Mouse (Mus musculus) ZHBTc4 (cell line): ENCODE results near the gene Zbtb38.

ENCODE experiments used
- DNase-seq: peaks from one replicate; pipeline ENCODE4 v3.0.0-alpha.2; 2011; ENCODE audit warnings: low read depth, low spot score

The Zbtb38 gene

DNA sequence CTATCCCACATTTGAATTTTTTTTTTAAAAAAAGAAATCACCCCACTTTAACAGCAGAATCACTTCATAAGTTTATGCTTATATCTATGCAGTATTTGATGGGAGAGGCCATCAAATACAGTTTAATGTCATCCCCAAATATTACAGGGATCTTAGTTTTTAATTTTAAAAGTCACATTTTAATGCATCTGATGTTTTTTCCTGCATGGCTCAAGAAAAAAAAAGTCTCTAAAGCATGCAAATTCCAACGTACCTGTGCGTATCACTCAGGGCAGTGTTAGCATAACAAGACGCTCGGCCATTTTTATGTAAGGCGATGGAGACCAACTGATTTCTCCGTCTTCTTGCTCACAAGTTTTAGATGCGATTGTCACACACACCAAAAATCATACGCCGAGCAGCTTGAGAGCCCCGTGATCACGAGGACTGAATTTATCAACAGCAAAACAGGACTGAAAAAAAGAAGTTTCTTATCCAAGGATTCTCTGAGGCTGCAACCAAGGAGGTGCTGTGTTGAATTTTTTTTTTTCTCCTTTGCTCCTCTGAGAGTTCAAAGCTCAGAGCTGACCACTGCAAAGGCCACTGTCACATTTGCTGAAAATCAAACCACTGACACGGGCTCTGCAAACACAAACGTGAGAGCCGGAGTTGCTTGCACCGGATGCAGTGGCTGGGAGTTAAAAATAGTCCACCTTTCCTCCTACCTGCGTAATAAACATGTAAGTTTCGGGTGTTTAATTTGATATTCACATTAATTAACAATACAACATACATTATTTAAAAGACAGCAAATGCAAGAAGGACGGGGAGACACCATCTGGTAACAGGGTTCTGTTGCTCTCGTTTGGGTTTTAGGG is 21.4 kb downstream of the Zbtb38 start:
- DNase-seq: no peak

DNA sequence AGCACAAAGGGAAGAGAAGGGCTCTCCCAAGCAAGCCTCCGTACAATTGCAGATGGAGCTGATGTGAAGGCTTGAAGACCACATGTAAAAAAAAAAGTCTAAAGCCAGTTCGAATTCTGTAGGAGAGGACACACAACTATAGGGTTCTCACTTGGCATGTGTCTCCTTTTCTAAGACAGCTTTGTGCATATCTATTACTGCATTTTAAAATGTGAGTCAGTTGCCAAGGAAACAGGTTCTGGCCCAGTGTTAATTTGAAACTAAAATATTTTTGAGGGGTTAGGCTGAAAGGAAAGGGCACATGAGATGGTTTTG is 22.4 kb downstream of the Zbtb38 start:
- no peak for DNase-seq

DNA sequence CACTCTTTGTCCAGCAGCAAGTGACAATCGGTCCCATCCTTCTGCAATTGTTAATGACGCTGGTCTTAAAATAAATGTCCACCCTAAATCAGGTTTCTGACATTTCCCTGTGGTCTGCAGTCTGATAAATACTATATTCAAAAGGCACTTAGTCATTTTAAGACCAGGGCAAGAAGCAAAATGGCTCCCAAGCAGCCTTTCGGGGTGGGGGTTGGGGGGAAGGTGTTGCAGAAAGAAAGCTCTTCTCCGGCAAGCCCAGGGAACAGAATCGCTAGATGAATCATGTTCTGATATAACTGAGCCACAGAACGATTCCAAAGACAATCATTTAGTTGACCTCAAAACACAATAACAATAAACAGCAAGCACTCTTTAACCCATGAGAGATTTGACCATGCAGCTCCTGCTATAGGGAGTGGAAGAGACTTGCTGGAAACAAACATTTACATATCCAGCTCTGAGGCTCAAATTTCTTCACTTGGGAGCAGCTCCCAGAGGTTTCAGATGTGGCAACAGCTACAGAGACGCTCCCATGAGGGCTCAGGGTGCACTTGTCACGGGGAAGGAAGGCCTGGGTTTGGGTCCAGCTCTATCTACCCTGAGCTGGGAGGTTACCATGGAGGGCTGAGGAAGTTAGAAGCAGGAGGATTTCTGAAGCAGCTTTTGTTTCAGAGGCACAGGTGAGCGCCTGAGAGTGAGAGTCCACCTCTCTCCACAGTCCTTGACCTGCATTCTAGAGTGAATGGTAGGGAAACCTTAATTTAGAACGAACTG is 22.9 kb downstream of the Zbtb38 start:
- DNase-seq: peak; percentile 45

DNA sequence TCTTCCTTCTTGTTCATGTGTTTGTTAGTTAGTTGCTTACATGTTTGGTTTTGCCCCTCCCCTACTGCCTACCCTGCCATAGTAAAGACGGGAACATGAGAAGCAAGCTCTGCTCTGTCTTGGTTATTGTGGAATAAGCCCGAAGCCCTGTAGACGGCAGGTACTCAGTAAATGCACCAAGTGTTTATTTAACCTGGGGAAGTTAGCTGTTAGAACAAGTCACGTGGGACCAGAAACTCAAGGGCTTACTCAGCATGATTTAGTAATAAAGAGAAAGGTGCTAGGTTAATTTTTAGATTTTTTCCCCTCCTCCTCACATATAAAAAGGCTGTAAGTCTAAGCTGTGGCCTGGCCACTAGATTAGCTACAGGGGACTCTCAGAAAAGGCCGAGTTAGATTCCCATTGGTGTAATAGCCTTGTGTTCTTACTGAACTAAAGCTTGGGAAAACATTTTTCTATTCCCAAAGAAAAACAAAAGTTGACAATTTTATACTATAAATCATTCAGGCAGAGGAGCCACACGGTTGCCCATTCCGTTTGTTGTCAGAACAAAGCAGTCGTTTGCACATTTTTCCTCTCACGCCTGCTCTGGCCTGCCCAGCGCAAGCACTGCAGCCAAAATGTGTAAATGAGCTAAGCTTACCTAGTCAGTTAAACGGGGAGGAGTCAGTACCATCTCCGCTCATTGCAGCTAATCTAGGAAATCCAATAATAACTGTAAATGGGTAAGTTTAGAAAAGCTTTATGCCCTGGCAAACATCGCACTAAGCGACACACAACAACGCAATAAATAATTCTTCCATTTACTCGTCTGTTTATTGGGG is 24.1 kb downstream of the Zbtb38 start:
- DNase-seq: no peak

DNA sequence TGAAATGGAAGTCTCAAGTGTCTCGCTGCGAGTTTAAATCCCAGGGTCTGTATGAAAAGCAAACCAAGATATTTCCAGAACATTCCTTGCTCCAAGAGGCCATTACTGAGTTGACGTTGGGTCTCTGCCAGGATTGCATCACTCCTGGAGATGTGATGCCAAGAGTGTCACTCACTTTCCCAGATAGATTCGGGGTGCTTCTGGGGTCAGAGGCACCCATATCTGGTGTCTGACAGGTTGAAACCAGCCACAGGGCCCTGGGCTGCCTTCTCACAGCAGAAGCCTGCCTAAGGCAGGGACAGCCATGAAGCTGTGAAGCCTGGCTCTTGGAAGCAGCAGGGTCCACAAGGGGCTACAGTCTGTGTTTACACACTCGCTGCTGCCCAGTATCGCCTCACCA is 24.9 kb downstream of the Zbtb38 start:
- no peak for DNase-seq

DNA sequence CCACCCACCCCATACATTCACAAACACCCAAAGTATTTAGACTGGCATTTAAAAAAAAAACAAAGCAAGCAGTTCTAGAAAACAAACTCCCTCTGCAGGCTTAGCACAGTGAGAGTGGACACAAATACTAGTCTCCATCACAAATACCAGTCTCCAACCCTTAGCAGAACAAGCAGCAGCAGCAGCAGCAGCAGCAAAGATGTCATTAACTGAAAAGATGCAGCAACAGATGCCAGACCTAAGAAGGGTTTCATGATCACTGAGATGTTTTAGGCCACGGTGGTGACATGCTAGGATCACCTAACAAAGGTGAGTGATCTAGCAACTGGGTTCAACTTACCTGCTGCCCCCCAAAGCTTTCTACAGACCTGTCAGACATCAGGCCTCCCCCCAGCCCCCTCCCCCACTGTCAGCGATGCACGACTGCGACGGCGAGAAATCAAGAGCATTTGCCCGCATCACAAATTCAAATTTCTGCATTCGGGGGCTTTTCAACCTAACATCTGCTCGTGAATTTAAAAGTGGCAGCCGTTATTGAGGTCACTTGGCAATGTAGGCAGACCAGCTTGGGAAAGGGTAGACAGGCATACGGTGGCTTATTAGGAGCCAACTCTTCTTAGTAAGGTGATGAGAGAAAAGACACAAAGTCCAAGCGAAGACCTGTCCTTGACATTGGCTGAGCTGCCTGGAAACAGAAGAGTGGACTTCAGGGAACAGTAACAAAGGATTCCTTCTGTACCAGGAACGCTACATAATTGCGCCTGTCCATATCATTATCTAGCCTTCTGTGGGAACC is 26.1 kb downstream of the Zbtb38 start:
- DNase-seq: no peak

DNA sequence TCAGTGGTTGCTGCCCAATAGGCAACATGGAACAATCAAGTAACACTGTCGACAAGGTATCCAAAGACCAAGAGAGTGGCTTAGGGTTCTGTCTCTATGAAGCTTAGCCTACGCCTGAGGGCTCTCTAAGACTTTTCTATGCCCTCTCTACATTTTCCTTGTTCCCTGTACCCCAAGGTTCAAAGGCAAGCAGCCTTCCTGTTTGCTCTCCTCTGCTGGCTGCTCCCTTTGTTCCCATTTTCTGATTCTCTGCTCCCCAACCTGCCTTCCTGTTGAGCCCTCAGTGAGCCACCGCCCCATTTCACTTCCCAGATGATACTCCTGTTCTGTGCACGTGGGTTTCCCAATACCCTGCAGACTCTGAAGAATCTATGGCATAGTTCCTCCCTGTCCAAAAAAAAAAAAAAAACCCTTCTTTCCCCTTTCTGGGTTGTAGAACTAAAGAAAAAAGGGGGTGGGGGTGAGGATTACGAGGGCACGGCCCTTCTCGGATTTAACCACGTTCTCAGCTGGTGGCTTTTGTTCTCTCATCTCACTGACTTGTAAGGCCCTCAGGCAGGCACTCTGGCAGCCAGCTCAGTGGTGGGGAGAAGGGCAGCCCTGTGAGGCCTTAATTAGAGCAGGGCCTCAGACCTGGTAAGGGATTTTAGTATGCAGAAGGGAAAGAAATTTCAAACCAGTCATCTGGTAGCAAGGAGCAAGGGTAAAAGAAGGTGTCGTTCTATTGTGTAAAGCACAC is 26.9 kb downstream of the Zbtb38 start:
- DNase-seq: peak; percentile 84

DNA sequence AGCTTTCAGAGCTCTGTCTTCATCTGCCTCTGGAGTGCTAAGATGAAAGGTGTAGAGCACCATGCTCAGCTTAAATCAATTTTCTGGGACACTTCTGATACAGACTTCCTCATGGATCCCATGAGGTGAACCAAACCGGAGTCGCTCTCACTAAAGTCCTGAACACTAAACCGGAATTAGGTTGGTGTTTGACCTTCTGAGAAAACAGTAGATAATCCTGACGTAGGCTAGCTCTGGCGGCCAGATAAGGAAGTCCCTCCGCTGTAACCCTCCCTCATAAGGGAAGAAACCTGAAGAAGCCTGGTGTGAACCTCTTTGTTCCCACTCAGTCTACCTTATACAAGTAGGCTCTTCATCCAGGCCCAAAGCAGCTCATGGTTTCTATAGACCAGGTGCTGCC is 29.0 kb downstream of the Zbtb38 start:
- no peak for DNase-seq

DNA sequence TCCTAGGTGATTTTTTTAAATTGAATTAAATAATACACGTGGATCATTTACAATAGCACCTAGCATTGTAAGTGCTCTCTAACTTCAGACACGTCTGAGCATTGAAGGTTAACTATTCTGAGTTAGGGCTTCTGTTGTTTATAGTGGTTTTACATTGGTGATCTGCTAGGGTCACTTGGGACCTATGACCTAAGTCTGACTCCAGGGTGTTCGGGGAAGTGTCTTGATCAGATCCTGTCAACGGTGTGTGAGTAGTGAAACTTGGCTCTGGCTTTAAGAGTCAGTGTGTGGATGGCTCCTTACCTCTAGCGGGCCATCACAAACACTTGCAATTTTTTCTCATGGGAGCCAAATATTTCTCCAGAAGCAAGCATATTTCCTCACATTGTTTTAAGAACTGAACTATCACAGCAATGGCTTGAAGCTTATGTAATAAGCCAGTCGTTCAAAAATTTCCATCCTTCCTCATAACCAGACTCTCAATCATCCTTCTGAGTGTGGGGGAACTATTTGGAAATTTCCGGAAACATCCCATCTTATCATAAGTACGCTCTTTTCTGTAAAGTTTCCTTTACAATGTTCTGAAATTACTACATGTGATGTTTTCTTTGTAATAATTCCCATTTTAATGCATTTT is 31.4 kb downstream of the Zbtb38 start:
- no peak for DNase-seq

DNA sequence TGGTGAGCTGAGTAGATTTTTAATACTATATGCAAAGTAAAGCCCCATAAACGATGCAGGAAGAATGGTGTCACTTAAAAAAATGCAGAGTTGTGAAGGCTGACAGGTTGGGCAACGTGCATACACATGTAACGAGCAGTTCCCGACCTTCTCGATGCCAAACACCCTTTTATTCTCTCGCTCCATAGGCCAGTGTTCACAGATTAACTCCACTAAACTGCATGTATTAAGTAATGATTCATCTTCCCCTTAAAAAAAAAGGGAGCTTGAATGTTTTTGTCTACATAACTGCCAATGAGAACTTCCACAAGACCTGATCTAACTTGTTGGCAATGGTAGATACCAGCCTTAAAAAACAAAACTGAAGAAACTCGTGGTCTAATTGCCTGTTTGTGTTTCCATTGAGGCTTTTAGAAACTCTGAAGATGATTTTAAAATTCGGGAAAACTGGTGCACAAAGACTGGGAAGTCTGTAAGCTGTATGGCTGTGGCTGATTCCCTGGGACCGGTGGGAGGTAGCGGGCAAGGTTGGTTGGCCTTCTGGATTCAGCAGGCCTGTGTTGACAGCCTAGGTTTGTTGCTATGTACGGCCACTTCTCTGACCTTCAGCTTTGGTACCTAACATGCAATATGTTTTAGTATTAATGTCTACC is 32.0 kb downstream of the Zbtb38 start:
- DNase-seq: no peak

DNA sequence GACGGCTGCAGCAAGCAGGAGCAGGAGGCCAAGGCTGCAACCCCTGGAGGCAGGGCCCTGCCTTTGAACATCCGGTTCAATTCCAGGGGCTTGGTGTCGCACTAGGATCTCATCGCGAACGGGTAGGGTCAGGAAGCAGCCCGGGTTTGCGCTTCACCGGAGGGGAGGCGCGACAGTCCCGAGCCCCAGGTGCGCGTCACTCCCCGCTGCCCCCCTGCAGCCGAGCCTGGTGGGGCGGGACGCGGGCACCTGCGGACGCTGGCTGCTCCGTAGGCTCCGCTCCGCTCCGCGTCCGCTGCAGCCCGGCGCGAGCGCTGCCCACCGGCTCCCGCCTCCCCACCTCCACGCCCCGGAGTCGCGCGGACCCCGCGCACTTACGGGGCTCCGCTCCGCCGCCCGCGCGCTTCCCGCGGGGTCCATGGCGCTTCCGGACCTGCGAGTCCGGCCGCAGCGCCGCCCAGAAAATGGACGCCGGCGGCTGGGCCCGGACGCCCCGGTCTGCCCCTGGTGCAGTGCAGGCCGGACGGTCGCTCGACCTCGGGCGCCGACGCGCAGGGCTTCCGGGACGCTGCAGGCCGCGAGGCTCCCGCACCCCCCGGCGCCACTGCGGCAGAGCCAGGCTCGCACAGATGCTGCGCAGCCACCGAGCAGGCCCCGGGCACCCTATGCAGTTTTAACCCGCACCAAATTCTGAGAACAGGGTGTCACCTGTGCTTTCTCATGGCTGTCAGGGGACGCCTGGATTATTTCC is 33.0 kb downstream of the Zbtb38 start:
- peak; percentile 80 for DNase-seq

DNA sequence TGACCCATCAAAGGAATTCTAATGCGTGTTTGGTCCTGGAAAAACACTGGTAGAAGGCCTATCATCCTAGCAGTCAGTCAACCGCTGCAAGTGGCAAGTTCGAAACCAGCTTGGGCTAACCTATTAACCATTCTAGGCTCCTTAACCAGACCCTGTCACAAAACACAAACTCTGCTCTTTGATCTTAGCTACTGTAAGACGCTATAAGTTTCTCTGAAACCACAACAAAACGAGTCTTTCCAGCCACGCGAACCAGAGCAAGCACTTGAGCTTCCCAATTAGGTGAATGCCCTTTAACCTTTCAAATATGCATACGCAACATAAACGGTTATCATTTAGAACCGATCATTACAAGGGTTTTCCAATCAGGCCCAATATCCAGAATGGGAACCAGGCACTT is 33.7 kb downstream of the Zbtb38 start:
- no peak for DNase-seq

DNA sequence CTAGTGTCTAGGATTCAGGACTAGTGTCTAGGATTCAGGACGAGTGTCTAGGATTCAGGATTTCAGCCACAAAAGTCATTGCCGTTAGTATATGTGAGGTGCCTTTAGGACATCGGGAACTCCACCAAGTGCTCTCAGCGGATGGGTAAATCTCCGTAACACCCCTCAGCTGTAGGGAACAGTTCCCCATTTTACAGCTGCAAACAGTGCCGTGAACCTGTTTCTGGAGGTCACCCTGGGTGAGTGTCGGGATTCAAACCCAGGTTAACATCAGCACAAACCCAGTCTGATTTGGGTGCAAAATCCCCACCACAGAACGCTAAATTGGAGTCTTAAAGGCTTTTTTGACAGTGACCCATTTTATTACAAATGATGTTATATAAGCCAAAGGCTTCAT is 34.2 kb downstream of the Zbtb38 start:
- DNase-seq: no peak

DNA sequence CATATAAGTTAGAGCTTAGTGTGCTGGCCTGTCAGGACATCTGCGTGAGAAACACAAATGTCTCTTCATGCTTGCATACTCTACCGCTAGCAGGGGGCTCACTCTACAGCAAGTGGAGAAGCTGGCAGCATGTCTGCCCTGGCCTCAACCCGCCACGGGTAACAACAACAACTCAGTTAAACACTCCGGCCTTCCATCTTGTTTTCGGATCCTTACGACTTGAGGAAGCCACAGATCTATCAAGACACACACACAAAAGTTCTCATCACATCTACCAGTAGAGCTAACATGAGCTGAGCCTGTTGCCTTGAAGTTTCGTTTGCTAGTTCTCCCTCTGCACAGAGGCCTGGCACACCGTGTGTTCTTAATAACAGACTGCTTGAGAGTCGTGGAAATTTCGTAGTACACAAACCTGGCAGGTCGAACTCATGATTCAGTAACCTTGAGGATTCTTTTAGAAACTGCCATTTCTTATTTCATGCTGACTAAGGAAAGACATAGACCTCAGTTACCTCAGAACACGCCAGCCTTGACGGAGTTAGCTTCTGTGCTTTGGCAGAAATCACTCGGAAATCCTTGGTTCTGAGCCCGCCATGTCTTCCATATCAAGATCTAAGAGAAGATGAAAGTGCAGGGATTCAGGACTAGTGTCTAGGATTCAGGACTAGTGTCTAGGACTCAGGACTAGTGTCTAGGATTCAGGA is 34.8 kb downstream of the Zbtb38 start:
- no peak for DNase-seq

DNA sequence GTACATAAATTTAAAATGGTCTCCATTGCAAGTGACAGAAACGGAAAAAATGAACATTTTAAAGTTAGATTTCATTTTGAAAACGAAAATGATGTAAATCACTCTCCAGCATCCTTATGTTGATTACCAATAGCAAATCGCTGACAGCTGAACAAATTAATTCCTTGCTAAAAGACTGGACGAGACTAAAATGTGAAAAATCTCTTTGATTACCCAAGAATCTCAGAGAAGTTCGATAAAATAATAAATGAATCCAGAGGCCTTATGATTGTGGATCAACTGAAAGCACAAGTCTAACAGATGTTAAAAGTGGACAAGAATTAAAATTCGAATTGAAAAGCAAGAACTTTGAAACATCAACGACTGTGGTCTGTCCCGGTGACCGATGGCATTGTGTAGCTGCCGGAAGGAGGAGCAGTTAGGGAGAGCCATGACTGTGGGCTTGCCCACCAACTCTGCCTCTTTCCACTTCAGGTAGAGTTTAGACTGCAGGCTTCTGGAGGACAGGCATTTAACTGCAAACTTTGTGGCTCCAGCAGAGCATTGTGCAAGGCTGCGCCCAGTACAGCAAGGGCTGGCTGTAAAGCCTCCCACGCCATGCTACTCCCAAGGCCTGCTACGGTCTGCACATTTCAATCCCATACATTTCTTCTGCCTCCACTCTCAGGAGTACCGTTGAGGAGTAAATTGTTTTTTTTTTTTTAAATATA is 35.7 kb downstream of the Zbtb38 start:
- no peak for DNase-seq

DNA sequence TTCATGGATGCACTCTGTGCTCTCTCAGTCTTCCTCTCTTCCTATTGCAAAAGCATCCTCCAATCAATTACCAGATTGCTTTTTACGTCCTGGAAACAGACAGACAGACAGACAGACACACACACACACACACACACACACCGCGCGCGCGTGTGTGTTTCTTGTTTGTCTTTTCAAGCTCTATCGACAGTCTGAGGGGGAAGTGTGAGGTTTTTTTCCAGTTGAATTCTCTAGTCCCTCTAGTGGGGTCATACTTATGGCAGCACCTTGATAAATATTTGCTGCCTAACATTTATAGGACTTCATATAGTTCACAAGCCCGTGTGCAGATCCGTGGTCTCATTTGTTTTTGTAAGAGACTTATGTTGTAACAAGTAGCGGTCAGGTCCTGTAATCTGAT is 36.5 kb downstream of the Zbtb38 start:
- no peak for DNase-seq

DNA sequence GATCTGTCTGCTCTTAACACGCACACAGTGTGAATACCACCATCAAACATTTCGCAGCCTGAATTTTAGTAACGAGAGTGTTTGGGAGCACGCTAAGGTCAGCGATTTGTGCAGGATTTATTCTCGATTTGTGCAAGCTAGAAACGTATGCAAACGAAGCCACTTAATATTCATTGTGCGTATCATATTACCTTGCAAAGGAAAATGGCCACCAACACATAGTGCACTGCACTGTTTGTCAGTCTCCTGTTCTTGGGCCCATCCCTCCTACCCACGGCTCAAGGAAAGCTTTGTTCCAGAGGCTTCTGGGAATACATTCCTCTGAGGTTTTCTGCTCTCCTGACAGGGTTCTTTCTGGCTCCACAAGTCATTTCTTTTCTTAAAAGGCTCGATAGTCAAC is 37.5 kb downstream of the Zbtb38 start:
- peak; percentile 62 for DNase-seq
